Mouse (Mus musculus): ENCODE data around the gene Gabpb1.

Gabpb1 gene

GRCm38 (mm10) chr2:126676122-126676515, at the start of gene Gabpb1:
Gene Gabpb1, minus strand, starts transcription at chr2:126676337.
- no peak for DNase-seq (ENCODE audit: low read depth, low spot score)

DNA sequence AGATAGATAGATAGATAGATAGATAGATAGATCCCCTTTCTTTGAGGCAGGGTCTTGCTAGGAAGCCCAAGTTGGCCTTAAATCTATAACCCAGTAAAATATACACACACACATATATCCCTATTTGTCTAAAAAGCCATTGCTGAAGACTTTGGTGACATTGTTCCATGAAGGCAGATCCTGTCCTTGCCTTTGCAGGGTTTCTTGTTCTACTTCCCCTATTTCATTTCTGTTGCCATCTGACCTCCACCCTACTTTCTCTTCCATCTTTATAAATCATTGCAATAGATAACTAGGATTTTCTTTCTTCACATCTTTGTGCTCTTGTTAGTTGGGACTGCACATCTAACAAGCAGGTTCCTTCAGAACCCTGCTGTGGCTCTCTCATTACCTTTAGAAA, 36.8 kb upstream of the Gabpb1 start:
- no peak for DNase-seq (ENCODE audit: low read depth, low spot score)

GRCm38 (mm10) chr2:126712526-126712925, 36.4 kb upstream of the Gabpb1 start:
- DNase-seq (ENCODE audit: low read depth, low spot score), result no peak

GRCm38 (mm10) chr2:126708361-126708760, 32.2 kb upstream of the Gabpb1 start:
- DNase-seq (ENCODE audit: low read depth, low spot score), result no peak

GRCm38 (mm10) chr2:126707438-126707779, 31.3 kb upstream of the Gabpb1 start:
- no peak for DNase-seq (ENCODE audit: low read depth, low spot score)

DNA sequence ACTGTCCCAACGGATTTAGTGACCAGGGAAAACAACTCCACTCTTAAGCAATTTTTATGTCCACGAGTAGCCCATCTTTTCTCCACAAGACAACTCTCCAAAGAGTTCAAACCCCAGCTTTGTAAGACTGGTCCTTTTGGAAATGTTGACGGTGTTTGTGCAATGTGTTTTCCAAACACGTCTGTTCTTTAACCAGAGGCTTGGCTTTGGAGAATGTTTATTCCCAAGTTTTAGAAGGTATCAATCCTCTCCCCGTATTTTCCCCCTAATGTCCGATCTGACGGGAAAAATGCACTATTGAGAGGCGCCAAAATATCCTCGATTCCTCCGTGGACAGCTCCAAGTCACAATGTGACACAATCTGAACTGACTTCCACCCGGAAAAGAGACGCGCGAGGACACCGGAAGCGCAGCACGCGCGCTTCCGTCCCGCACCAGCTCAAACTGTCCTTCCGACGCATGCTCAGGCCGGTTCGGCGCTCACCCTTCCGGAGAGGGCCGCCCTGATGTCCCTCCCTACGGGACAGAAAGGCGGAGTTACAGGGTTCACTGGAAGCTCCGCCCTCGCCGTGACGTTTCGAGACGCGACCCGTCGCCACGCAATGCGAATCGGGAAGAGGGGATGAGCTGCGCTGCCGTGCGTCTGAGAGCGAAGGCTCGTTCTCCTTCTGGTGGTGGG, 30.8 kb upstream of the Gabpb1 start, which contains the start of gene Usp8:
TSS of gene Usp8 (plus strand) at position 570 of the 679 bp plus-strand sequence.
- peak; percentile 96 for DNase-seq (ENCODE audit: low read depth, low spot score)

DNA sequence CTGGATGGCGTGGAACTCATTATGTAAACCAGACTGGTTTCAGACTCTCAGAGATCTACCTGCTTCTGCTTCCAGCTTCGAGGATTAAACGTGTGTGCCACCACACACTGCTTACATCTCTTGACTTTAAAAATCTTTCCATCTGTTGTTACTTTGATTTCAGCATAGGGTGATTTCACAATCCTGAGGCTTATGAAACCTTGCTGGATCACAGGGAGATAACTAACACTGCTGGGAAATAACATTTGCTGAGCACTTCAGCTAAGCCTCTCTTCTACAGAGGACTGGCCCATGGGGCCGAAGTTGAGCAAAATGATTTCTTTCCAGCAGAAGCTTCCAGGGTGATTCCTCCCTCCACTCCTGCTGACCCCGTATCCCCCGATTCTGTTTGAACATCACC, 19.1 kb upstream of the Gabpb1 start:
- peak; percentile 39 for DNase-seq (ENCODE audit: low read depth, low spot score)

DNA sequence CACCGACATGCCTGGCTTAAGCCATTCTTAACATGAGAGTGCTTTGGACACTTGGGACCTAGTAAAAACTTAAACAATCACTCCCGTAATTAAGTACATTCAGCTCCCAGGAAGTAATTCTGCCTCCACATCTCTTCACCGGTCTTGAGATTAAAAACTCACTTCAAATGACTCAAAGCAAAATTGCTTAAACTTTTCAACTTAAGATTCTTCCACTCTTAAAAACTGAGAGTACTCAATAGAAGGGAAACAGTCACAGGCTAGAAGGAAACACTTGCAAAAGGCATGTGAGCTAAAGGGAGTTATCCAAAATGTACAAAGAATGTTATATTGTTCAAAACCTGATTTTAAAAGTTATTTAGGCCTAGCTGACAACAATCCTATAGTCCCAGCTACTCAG, 15.2 kb upstream of the Gabpb1 start:
- DNase-seq (ENCODE audit: low read depth, low spot score), result no peak

DNA sequence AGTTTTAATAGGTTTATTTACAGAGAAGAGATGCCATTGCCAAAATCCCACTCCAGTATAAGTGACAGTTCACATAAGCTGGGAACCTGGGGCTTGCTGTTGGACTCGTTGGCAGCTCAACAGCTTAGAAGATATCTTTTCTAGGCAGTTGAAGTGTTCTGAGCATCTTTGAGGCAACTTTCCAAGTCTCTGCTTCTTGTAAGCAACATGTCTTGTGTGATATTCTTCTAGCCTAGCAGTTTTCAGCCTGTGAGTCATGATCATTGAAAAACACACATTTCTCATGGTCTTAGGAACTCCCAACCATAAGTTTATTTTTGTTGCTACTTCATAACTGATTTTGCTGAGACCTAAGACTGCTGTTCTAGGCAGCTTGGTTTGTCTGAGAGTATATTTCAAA, 6.8 kb upstream of the Gabpb1 start:
- DNase-seq (ENCODE audit: low read depth, low spot score), result no peak

GRCm38 (mm10) chr2:126682333-126682732, 6.2 kb upstream of the Gabpb1 start:
- DNase-seq (ENCODE audit: low read depth, low spot score), result peak; percentile 7

GRCm38 (mm10) chr2:126677366-126677765, 1.2 kb upstream of the Gabpb1 start:
- no peak for DNase-seq (ENCODE audit: low read depth, low spot score)

- DNase-seq (ENCODE audit: low read depth, low spot score), result peak; percentile 77
These were observed 692 bp downstream of the Gabpb1 start for GRCm38 (mm10) chr2:126675169-126676121.

GRCm38 (mm10) chr2:126674441-126675168, 1.5 kb downstream of the Gabpb1 start:
- DNase-seq (ENCODE audit: low read depth, low spot score), result peak; percentile 10

DNA sequence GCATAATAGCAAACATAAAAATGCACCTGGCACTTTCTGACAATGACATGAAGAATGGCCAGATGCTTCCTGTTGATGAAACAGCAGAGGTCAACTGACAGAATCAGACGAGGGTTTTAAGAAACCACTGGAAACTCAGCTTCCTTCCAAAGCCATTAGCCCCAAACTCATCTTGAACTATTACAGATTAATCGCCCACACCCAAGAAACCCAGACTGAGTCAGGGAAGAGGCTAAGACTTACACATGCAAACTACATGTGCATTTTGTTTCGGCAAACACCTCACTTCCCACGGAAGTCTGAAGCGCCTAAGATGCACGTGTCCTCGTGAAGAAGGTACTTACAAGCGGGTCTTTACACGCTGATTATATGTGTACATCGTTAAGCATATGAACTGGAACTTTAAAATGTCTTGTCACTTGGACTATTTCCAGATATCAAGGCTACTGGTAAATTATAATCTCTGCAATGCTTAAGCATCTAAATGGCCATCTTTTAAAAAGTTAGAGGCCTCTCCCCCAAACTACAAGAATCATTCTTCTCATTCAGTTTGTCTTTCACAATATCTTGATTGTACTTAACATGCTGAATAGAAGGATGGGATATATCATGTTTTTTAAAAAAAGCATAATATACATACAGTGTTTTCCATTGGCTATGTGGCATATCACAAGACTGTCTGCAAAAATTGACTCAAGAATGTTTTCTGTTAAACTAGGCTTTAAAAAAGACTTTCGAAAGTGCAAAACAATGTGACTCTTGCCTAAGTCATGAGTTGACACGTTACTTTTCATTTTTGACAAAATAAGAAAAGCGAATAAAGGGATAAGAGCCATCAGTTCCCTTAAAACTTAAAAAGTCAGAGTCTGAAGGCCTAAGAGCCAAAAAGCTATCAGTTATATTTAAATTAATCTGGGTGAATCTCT, 2.6 kb downstream of the Gabpb1 start:
- peak; percentile 7 for DNase-seq (ENCODE audit: low read depth, low spot score)

DNA sequence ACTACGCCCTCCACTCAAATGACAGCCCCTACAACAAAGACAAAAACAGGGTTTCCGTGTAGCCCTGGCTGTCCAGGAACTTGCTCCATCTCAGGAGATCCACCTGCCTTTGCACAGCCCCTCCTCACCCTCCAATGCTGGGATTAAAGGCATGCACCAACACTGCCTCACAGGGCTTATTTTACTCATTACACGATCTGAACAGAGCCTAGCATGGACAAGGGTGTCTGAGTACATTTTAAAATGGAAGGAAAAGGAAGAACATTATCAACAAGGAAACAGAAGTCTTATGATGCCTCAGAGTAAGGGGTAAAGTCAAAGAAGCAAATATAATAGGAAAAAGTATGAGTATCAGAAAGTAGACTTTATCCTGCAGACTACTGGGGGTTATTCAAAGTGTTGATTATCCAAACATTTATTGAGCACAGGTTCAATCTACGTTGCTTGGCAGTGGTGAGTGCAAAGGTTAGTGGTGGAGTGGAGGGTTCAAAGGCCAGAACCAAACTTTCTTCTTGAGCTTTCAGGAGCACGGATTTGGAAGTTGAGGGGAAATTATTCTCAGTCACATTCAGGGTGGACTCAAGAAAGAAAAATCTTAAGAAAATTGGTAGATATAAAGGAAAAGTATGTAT, 7.4 kb downstream of the Gabpb1 start:
- no peak for DNase-seq (ENCODE audit: low read depth, low spot score)

DNA sequence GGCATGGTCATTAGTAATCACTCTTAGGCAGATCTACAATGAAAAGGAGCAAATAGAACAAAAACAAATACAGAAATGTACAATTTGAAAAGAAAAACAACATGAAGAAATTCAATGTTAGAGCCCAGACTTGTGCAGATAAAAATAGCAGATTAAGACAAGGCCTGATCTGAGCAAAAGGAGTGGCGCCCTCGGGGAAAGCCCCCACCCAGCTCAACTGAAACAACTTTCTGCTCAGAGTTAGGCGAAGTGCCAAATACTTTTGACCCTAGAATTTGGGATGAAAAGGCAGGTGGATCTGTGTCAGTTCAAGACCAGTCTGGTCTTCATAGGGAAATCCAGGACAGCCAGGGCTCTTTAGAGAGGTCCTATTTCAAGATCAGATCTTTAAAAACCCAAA, 10.2 kb downstream of the Gabpb1 start:
- DNase-seq (ENCODE audit: low read depth, low spot score), result no peak

DNA sequence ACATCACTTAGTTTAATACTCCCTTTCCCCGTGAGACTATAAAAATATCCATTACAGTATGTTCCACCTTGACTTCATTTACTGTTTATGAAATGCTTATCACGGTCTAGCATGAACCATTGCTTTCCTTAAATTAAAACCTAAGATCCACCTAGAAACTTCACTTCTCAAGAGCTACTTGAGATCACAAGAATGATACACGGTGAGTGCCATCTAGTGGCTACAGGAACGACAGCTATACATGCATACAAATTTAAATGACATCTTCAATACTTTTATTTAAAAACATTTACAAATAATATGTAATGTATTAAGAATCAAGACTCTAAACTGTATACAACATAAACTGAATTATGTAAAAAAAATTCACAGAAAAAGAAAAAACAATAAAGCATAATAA, 12.7 kb downstream of the Gabpb1 start:
- DNase-seq (ENCODE audit: low read depth, low spot score), result peak; percentile 8

DNA sequence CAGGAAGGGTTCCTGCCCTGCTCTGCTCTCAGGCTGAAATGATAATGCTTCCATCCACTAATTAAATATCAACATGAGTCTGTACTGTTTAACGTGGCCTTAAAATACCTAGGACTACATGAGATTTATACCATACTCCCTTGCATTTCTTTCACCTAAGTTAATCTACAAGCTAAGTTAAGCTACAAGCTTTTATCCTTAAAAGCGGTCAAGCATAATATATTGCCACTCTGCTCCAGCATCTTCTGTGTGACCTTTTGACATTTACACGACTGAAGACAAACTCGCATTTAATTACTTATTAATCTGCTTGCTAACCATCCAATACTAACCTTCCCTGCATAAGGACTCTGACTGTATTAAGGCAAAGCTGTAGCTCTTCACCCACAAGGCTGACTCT, 23.2 kb downstream of the Gabpb1 start:
- no peak for DNase-seq (ENCODE audit: low read depth, low spot score)

GRCm38 (mm10) chr2:126647762-126648161, 28.4 kb downstream of the Gabpb1 start:
- no peak for DNase-seq (ENCODE audit: low read depth, low spot score)

DNA sequence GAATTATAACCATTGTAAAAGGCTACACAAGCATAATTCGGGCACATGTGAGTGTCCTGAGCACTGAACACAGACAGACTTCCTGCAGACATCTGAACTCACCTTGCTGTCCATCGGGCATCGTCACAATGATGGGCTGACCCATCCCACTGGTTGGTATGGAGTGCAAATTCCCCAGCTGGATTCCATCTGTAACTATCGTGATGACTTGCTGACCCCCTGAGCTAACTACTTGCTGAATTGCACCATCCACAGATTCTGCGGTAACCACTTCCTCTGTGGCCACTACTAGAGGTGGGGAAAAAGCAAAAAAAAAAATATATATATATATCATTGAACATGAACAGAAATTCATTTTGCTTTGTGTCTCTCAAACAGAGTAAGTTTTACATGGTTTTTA, 29.7 kb downstream of the Gabpb1 start:
- DNase-seq (ENCODE audit: low read depth, low spot score), result no peak

- DNase-seq (ENCODE audit: low read depth, low spot score), result no peak
These were observed 31.4 kb downstream of the Gabpb1 start for GRCm38 (mm10) chr2:126644768-126645167.

All from skeletal muscle tissue, adult 2 months (tissue).